Comparison of ENCODE assay signal across 27 mouse cellular contexts in the genomic region with DNA sequence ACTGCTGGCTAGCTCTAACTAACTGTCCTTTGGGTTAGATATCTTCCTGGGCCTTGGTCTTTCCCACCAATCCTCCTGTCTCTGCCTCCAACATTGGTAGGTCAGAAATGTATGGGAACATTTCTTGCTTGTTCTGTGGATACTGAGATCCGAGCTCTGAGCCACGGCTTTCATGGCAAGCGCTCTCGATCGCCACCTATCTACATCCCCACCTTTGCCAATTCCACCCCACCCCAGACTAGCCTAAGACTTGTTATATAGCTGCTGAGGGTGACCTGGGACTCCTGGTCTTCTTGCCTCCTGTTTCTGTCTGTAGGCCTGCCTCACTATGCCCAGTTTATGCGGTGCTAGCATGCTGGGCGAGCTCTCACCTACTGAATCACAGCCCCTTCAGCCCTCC. TPM values are rescaled to one million over a fixed set of nuclear protein-coding genes. Genes with fewer than 3 reads are reported as not detected.
A peak's percentile ranks its signal among the peaks of the same experiment; 100 is the strongest.
DNase-seq lines count a peak whose midpoint lies in the region; TF ChIP-seq lines count a peak whose summit lies in the region.
"Had no signal": no experiment of that assay in that cellular context is flagged by ENCODE, and none has a peak within 500 bp of the region (broad histone marks: within the 10 kb centered on the region; RNA-seq: fewer than 3 reads in every experiment).

No protein-coding gene starts in this region.

- peaks cover 76% of the 10 kb centered on the region for H3K4me1 ChIP-seq in E14TG2a.4 (replicated peaks; ENCODE audit: low read depth, low read length)

- H3K9me3 ChIP-seq in E14TG2a.4 (ENCODE audit: low read length), result no peaks in the 10 kb centered on the region
- H3K9me3 ChIP-seq: heart, embryonic 13.5 days; hindbrain, embryonic 13.5 days; limb, embryonic 15.5 days; midbrain, embryonic 12.5 days had no signal

- H3K4me3 ChIP-seq in layer of hippocampus, adult 2 months, result no peak overlapping the region
- peak overlapping the region; percentile 78 for H3K4me3 ChIP-seq in E14TG2a.4 (replicated peaks; ENCODE audit: low read length)
- H3K4me3 ChIP-seq: heart, embryonic 13.5 days; hindbrain, embryonic 13.5 days; limb, embryonic 15.5 days; midbrain, embryonic 12.5 days had no signal

- H3K27ac ChIP-seq in layer of hippocampus, adult 2 months, result no peak overlapping the region
- H3K27ac ChIP-seq: heart, embryonic 13.5 days; hindbrain, embryonic 13.5 days; limb, embryonic 15.5 days; midbrain, embryonic 12.5 days had no signal

- H3K36me3 ChIP-seq in E14TG2a.4 (ENCODE audit: insufficient read depth, low read length), result peaks cover 62% of the 10 kb centered on the region
- H3K36me3 ChIP-seq: heart, embryonic 13.5 days; hindbrain, embryonic 13.5 days; limb, embryonic 15.5 days; midbrain, embryonic 12.5 days had no signal

- no peaks in the 10 kb centered on the region for H3K27me3 ChIP-seq in E14TG2a.4 (ENCODE audit: insufficient read depth, low read length)
- H3K27me3 ChIP-seq: heart, embryonic 13.5 days; limb, embryonic 15.5 days; midbrain, embryonic 12.5 days had no signal

- TF ChIP-seq CTCF in layer of hippocampus, adult 2 months (conservative IDR thresholded peaks at IDR 0.05), result peak; percentile 23; the same call in 1 of the 2 replicates
- TF ChIP-seq CTCF in E14TG2a.4 (conservative IDR thresholded peaks at IDR 0.05; ENCODE audit: low read length), result peak; percentile 61

- DNase-seq in embryo, embryonic 10 days (ENCODE audit: low spot score), result peak; percentile 14
- no peak for DNase-seq in embryo, embryonic 11 days
- no peak for DNase-seq in layer of hippocampus, adult 2 months (ENCODE audit: low spot score in 2 of 2)
- DNase-seq in layer of hippocampus, adult 11-12 months (ENCODE audit: low spot score), result no peak
- DNase-seq in ZHBTc4 (ENCODE audit: low read depth, low spot score), result peak; percentile 77
- DNase-seq in right cerebral cortex, postnatal 36 days (ENCODE audit: low spot score in 2 of 2), result no peak
- no peak for DNase-seq in adrenal gland, postnatal 25 days
- DNase-seq: cerebellum, adult 11-12 months; gastrocnemius, postnatal 10 days; kidney, adult 8-10 months; kidney, postnatal 14 days; lung, adult 18-20 months; spleen, adult 18-20 months had no signal

RNA-seq across cellular contexts. Expression of a gene that starts 3.7 kb away (rescaled TPM):
- not detected for total RNA-seq in layer of hippocampus, adult 2 months (2021)
- not detected in 2 replicates for total RNA-seq in adrenal gland, postnatal 25 days (2021)
- total RNA-seq: adrenal gland, adult 18-20 months; adrenal gland, postnatal 4 days; gastrocnemius, postnatal 10 days; granulocyte monocyte progenitor cell, adult 5-6 weeks; heart, postnatal 25 days; left cerebral cortex, adult 18-20 months; left cerebral cortex, postnatal 36 days; megakaryocyte, adult 5-6 weeks; monocyte, adult 5-6 weeks; neutrophil, adult 5-6 weeks had no signal

RNA-seq across cellular contexts. Expression of a gene that starts 5.1 kb away (rescaled TPM):
- total RNA-seq in layer of hippocampus, adult 2 months (2021), result 10 to 100 TPM; 30.1 to 33.6 TPM
- total RNA-seq in adrenal gland, postnatal 25 days (2021), result 11.1 and 12.8 TPM in 2 replicates
- total RNA-seq: monocyte, adult 5-6 weeks; neutrophil, adult 5-6 weeks had no signal

RNA-seq across cellular contexts. Expression of a gene that starts 40.4 kb away (rescaled TPM):
- 1 to 10 TPM; 5.7 to 6.9 TPM for total RNA-seq in layer of hippocampus, adult 2 months (2021)
- total RNA-seq in adrenal gland, postnatal 25 days (2021), result 12.0 and 12.8 TPM in 2 replicates

RNA-seq across cellular contexts. Expression of a gene that starts 40.7 kb away (rescaled TPM):
- under 1 TPM in 1 of 2 experiments, not detected in 1; 0.17 TPM for total RNA-seq in layer of hippocampus, adult 2 months (2021)
- 0.18 TPM in 1 of 2 replicates, not detected in the other for total RNA-seq in adrenal gland, postnatal 25 days (2021)

RNA-seq across cellular contexts. Expression of a gene that starts 55.9 kb away (rescaled TPM):
- total RNA-seq in layer of hippocampus, adult 2 months (2021), result not detected
- total RNA-seq in adrenal gland, postnatal 25 days (2021), result not detected in 2 replicates
- total RNA-seq: adrenal gland, adult 18-20 months; gastrocnemius, postnatal 10 days; granulocyte monocyte progenitor cell, adult 5-6 weeks; heart, postnatal 25 days; left cerebral cortex, adult 18-20 months; left cerebral cortex, postnatal 36 days; megakaryocyte, adult 5-6 weeks; monocyte, adult 5-6 weeks; neutrophil, adult 5-6 weeks had no signal

Comparison
In these comparisons a context has a peak if more than half of its experiments do, and no peak if none do; other contexts are left out.
1. DNase-seq: peak in embryo, embryonic 10 days (single experiment) and ZHBTc4 (single experiment); none in embryo, embryonic 11 days (single experiment), layer of hippocampus, adult 2 months (0 of 2), layer of hippocampus, adult 11-12 months (single experiment), right cerebral cortex, postnatal 36 days (0 of 2) and adrenal gland, postnatal 25 days (single experiment).